Mouse (Mus musculus): Measurements from ENCODE around the gene Man2a1.

- TF ChIP-seq CTCF (IDR thresholded peaks at IDR 0.05; ENCODE audit: low read depth) (no peak), EP300 (IDR thresholded peaks at IDR 0.05; ENCODE audit: low read depth) (no peak)
Measured at GRCm38 (mm10) chr17:64802956-64803275, 202.4 kb downstream of the Man2a1 start.

Data from liver, postnatal 0 days (tissue).